Mouse (Mus musculus) MEL-GATA-1-ER (cell line): ENCODE results near the gene Gm16513.
"Not testable (repeated sequence)": the region's sequence is repeated elsewhere in the genome, so short reads cannot be mapped to it uniquely, and the experiment has no call there.

Source experiments
- DNase-seq: peaks from one replicate; pipeline ENCODE4 v3.0.0-alpha.2; 2012; ENCODE audit warnings: low read depth; ENCODE audit errors: extremely low read depth

Gm16513 gene

GRCm38 (mm10) chr5:95182324-95182723, at the start of gene Gm16513:
Gene Gm16513, plus strand, starts transcription at chr5:95182624.
- DNase-seq, result not testable (repeated sequence)
